ENCODE assay signal across 10 mouse cellular contexts in genomic region chr6:125041047-125041446, GRCm38 (mm10). TPM values are rescaled to one million over a fixed set of nuclear protein-coding genes. Genes with fewer than 3 reads are reported as not detected.
A peak's percentile ranks its signal among the peaks of the same experiment; 100 is the strongest.
DNase-seq lines count a peak whose midpoint lies in the region; ATAC-seq and TF ChIP-seq lines count a peak whose summit lies in the region.
"Had no signal": no experiment of that assay in that cellular context is flagged by ENCODE, and none has a peak within 500 bp of the region (broad histone marks: within the 10 kb centered on the region; RNA-seq: fewer than 3 reads in every experiment).

No protein-coding gene starts in this region.

- no peak overlapping the region for H3K4me3 ChIP-seq in lung, postnatal 0 days (ENCODE audit: low read depth, low read length)
- H3K4me3 ChIP-seq in brown adipose tissue, adult 24 weeks (ENCODE audit: insufficient read depth, low read depth, low read length), result no peak overlapping the region
- H3K4me3 ChIP-seq in limb, embryonic 12.5 days (replicated peaks), result peak overlapping the region; percentile 64; the same call in 1 of the 2 replicates

- peaks cover 16% of the 10 kb centered on the region for H3K36me3 ChIP-seq in lung, postnatal 0 days (ENCODE audit: insufficient read depth, low read length)
- H3K36me3 ChIP-seq in limb, embryonic 12.5 days, result peaks cover 62% of the 10 kb centered on the region

- H3K4me1 ChIP-seq in lung, postnatal 0 days (ENCODE audit: insufficient read depth, low read depth, low read length), result peaks cover 6% of the 10 kb centered on the region; the same call in 1 of the 2 replicates
- H3K4me1 ChIP-seq in brown adipose tissue, adult 24 weeks (ENCODE audit: control insufficient read depth, insufficient read depth, insufficient read length, low read length), result peaks cover 3% of the 10 kb centered on the region; the same call in 1 of the 2 replicates
- H3K4me1 ChIP-seq in limb, embryonic 12.5 days (replicated peaks), result peaks cover 11% of the 10 kb centered on the region

- no peaks in the 10 kb centered on the region for H3K9me3 ChIP-seq in lung, postnatal 0 days (ENCODE audit: low read length)
- no peaks in the 10 kb centered on the region for H3K9me3 ChIP-seq in limb, embryonic 12.5 days
- H3K9me3 ChIP-seq: heart, embryonic 13.5 days had no signal

- no peak for TF ChIP-seq EP300 in lung, postnatal 0 days (IDR thresholded peaks at IDR 0.05)

- H3K27me3 ChIP-seq in lung, postnatal 0 days (replicated peaks; ENCODE audit: insufficient read depth, low read length), result no peaks in the 10 kb centered on the region
- no peaks in the 10 kb centered on the region for H3K27me3 ChIP-seq in limb, embryonic 12.5 days
- H3K27me3 ChIP-seq: heart, embryonic 13.5 days had no signal

- ATAC-seq in lung, postnatal 0 days, result no peak
- ATAC-seq in limb, embryonic 12.5 days (ENCODE audit: insufficient number of reproducible peaks, insufficient read depth, low FRiP score, low TSS enrichment, low read depth), result no peak
- ATAC-seq in neutrophil, adult 5-6 weeks (ENCODE audit: extremely low read depth, insufficient number of reproducible peaks, low FRiP score, poor library complexity, severe bottlenecking), result peak; percentile 62
- ATAC-seq: activated CD4-positive, CD25-positive, alpha-beta regulatory T cell, adult 4 months had no signal

- no peak overlapping the region for H3K4me2 ChIP-seq in lung, postnatal 0 days (replicated peaks; ENCODE audit: low read depth, low read length)
- peak overlapping the region; percentile 82 for H3K4me2 ChIP-seq in limb, embryonic 12.5 days

- TF ChIP-seq CTCF in lung, postnatal 0 days (IDR thresholded peaks at IDR 0.05), result no peak

- H3K27ac ChIP-seq in lung, postnatal 0 days (ENCODE audit: low read length), result no peak overlapping the region
- H3K27ac ChIP-seq in brown adipose tissue, adult 24 weeks (replicated peaks; ENCODE audit: low read depth, low read length), result peak overlapping the region; percentile 80
- no peak overlapping the region for H3K27ac ChIP-seq in limb, embryonic 12.5 days
- H3K27ac ChIP-seq: heart, embryonic 13.5 days had no signal

- WGBS in lung, postnatal 0 days, result 73% methylated on average over 7 of the region's 7 CpGs
- WGBS in limb, embryonic 12.5 days, result 89% methylated on average over 7 of the region's 7 CpGs

- H3K9ac ChIP-seq in lung, postnatal 0 days (replicated peaks; ENCODE audit: low read depth), result no peak overlapping the region
- no peak overlapping the region for H3K9ac ChIP-seq in limb, embryonic 12.5 days (replicated peaks)

- peak; percentile 64 for DNase-seq in lung, postnatal 0 days (ENCODE audit: low spot score)
- no peak for DNase-seq in lung, postnatal 4 days
- DNase-seq in layer of hippocampus, postnatal 36 days, result no peak
- no peak for DNase-seq in adrenal gland, postnatal 10 days
- DNase-seq: cerebellum, postnatal 36 days had no signal

RNA-seq across cellular contexts. Expression of gene Ing4, which starts 1.5 kb away (rescaled TPM):
- 100 and 104 TPM in 2 replicates for polyA plus RNA-seq in lung, postnatal 0 days (2015; fragmentation: Nextera tagmentation; extraction: Ambion mirVana)
- 32.1 and 34.0 TPM in 2 replicates for polyA plus RNA-seq in brown adipose tissue, adult 24 weeks (2012; ENCODE audit: insufficient read depth, insufficient read length, missing spikeins)
- polyA plus RNA-seq in limb, embryonic 12.5 days (2016; fragmentation: Nextera tagmentation; extraction: Ambion mirVana), result 170 and 177 TPM in 2 replicates
- total RNA-seq in neutrophil, adult 5-6 weeks (2017), result 136 and 143 TPM in 2 replicates
- total RNA-seq in layer of hippocampus, postnatal 36 days (2021), result 10 to 100 TPM; 56.9 to 65.7 TPM
- total RNA-seq in adrenal gland, postnatal 10 days (2021), result 10 to 100 TPM; 72.5 to 83.1 TPM

RNA-seq across cellular contexts. Expression of gene Acrbp, which starts 8.4 kb away (rescaled TPM):
- polyA plus RNA-seq in lung, postnatal 0 days (2015; fragmentation: Nextera tagmentation; extraction: Ambion mirVana), result 4.1 and 4.4 TPM in 2 replicates
- polyA plus RNA-seq in brown adipose tissue, adult 24 weeks (2012; ENCODE audit: insufficient read depth, insufficient read length, missing spikeins), result 5.1 and 5.5 TPM in 2 replicates
- polyA plus RNA-seq in limb, embryonic 12.5 days (2016; fragmentation: Nextera tagmentation; extraction: Ambion mirVana), result 17.6 and 18.3 TPM in 2 replicates
- 26.8 and 32.7 TPM in 2 replicates for total RNA-seq in neutrophil, adult 5-6 weeks (2017)
- total RNA-seq in layer of hippocampus, postnatal 36 days (2021), result 10 to 100 TPM; 13.4 to 17.8 TPM
- 1 to 10 TPM; 4.6 to 7.5 TPM for total RNA-seq in adrenal gland, postnatal 10 days (2021)

RNA-seq across cellular contexts. Expression of gene Lpar5, which starts 26.7 kb away (rescaled TPM):
- polyA plus RNA-seq in lung, postnatal 0 days (2015; fragmentation: Nextera tagmentation; extraction: Ambion mirVana), result 0.19 and 0.44 TPM in 2 replicates
- polyA plus RNA-seq in brown adipose tissue, adult 24 weeks (2012; ENCODE audit: insufficient read depth, insufficient read length, missing spikeins), result not detected in 2 replicates
- polyA plus RNA-seq in limb, embryonic 12.5 days (2016; fragmentation: Nextera tagmentation; extraction: Ambion mirVana), result 0.18 and 0.20 TPM in 2 replicates
- total RNA-seq in neutrophil, adult 5-6 weeks (2017), result 1.6 and 3.1 TPM in 2 replicates
- total RNA-seq in layer of hippocampus, postnatal 36 days (2021), result under 1 TPM; 0.53 to 0.75 TPM
- total RNA-seq in adrenal gland, postnatal 10 days (2021), result 1 to 10 TPM in 1 of 2 experiments, under 1 TPM in 1; 0.90 to 1.4 TPM

RNA-seq across cellular contexts. Expression of gene Zfp384, which starts 32.1 kb away (rescaled TPM):
- 8.6 and 9.9 TPM in 2 replicates for polyA plus RNA-seq in lung, postnatal 0 days (2015; fragmentation: Nextera tagmentation; extraction: Ambion mirVana)
- polyA plus RNA-seq in brown adipose tissue, adult 24 weeks (2012; ENCODE audit: insufficient read depth, insufficient read length, missing spikeins), result 19.9 and 25.6 TPM in 2 replicates
- polyA plus RNA-seq in limb, embryonic 12.5 days (2016; fragmentation: Nextera tagmentation; extraction: Ambion mirVana), result 18.5 and 24.7 TPM in 2 replicates
- 45.1 and 58.1 TPM in 2 replicates for total RNA-seq in neutrophil, adult 5-6 weeks (2017)
- total RNA-seq in layer of hippocampus, postnatal 36 days (2021), result 10 to 100 TPM; 43.9 to 48.9 TPM
- total RNA-seq in adrenal gland, postnatal 10 days (2021), result 10 to 100 TPM; 43.3 to 52.6 TPM

RNA-seq across cellular contexts. Expression of gene Pianp, which starts 44.6 kb away (rescaled TPM):
- 0.29 and 0.35 TPM in 2 replicates for polyA plus RNA-seq in lung, postnatal 0 days (2015; fragmentation: Nextera tagmentation; extraction: Ambion mirVana)
- polyA plus RNA-seq in brown adipose tissue, adult 24 weeks (2012; ENCODE audit: insufficient read depth, insufficient read length, missing spikeins), result 0.54 TPM in 1 of 2 replicates, not detected in the other
- polyA plus RNA-seq in limb, embryonic 12.5 days (2016; fragmentation: Nextera tagmentation; extraction: Ambion mirVana), result 5.0 and 5.8 TPM in 2 replicates
- total RNA-seq in neutrophil, adult 5-6 weeks (2017), result not detected in 2 replicates
- total RNA-seq in layer of hippocampus, postnatal 36 days (2021), result 100 to 1,000 TPM; 163 to 173 TPM
- 1 to 10 TPM; 3.8 to 5.6 TPM for total RNA-seq in adrenal gland, postnatal 10 days (2021)
- polyA plus RNA-seq: activated CD4-positive, CD25-positive, alpha-beta regulatory T cell, adult 4 months had no signal
